Mouse (Mus musculus) heart, postnatal 0 days (tissue): ENCODE measurements at regions not wholly inside any gene's neighbourhood (a gene's known extent, or its start where the extent isn't known, plus 50 kb on each side); places are given as distances from the start of the nearest gene placed in this dataset.

ENCODE experiments used
- ATAC-seq: fragments of 200-750 bp; cut with Nextera tagmentation; 2 replicates; pipeline ENCODE4 v1.8.0; 2017; ENCODE audit warnings: low read depth, moderate number of reproducible peaks, moderate library complexity; ENCODE audit not compliant: insufficient read depth
- DNase-seq: peaks from one replicate; pipeline ENCODE4 v3.0.0-alpha.2; 2016; ENCODE audit warnings: low spot score
- H3K27ac ChIP-seq: fragments of 300-500 bp; sonication (generic); 2 replicates; pipeline ENCODE4 v1.5.1; 2014; ENCODE audit warnings: low read depth, mild to moderate bottlenecking
- H3K27me3 ChIP-seq: fragments of 300-500 bp; sonication (generic); 2 replicates; pipeline ENCODE4 v1.6.1; 2014; ENCODE audit warnings: low read length, mixed read lengths; ENCODE audit not compliant: control insufficient read depth, insufficient read depth
- H3K36me3 ChIP-seq: fragments of 300-500 bp; sonication (generic); replicated peaks from 2 replicates; pipeline ENCODE4 v1.6.1; 2014; ENCODE audit warnings: low read length, mixed read lengths; ENCODE audit not compliant: control insufficient read depth, insufficient read depth
- H3K4me1 ChIP-seq: fragments of 300-500 bp; sonication (generic); 2 replicates; pipeline ENCODE4 v1.6.1; 2014; ENCODE audit warnings: antibody characterized with exemption; ENCODE audit not compliant: control insufficient read depth, insufficient read depth
- H3K4me2 ChIP-seq: fragments of 300-500 bp; sonication (generic); 2 replicates; pipeline ENCODE4 v1.6.1; 2014; ENCODE audit warnings: low read depth, mild to moderate bottlenecking, low read length, moderate library complexity
- H3K4me3 ChIP-seq: fragments of 300-500 bp; sonication (generic); 2 replicates; pipeline ENCODE4 v1.5.1; 2014; ENCODE audit warnings: low read depth, low read length
- H3K9ac ChIP-seq: fragments of 300-500 bp; sonication (generic); replicated peaks from 2 replicates; pipeline ENCODE4 v1.6.1; 2014; ENCODE audit warnings: low read depth, low read length, mixed read lengths
- H3K9me3 ChIP-seq: fragments of 300-500 bp; sonication (generic); replicated peaks from 2 replicates; pipeline ENCODE4 v1.6.1; 2016; ENCODE audit warnings: low read length; ENCODE audit not compliant: control insufficient read depth
- CTCF ChIP-seq: IDR thresholded peaks from 2 replicates; pipeline ENCODE4 v1.5.1; 2016; ENCODE audit warnings: antibody characterized with exemption, control low read depth, low read depth
- EP300 ChIP-seq: IDR thresholded peaks from 2 replicates; pipeline ENCODE4 v1.6.1; 2016; ENCODE audit warnings: antibody characterized with exemption, low read depth
- WGBS: fragments of 180-500 bp; shearing (Covaris S2); extraction: QIAGEN DNeasy Blood & Tissue Kit; methylation state at CpG from one replicate; pipeline ENCODE4 v1.1.7; 2014; 5-methylcytosine and 5-hydroxymethylcytosine counted together

DNA sequence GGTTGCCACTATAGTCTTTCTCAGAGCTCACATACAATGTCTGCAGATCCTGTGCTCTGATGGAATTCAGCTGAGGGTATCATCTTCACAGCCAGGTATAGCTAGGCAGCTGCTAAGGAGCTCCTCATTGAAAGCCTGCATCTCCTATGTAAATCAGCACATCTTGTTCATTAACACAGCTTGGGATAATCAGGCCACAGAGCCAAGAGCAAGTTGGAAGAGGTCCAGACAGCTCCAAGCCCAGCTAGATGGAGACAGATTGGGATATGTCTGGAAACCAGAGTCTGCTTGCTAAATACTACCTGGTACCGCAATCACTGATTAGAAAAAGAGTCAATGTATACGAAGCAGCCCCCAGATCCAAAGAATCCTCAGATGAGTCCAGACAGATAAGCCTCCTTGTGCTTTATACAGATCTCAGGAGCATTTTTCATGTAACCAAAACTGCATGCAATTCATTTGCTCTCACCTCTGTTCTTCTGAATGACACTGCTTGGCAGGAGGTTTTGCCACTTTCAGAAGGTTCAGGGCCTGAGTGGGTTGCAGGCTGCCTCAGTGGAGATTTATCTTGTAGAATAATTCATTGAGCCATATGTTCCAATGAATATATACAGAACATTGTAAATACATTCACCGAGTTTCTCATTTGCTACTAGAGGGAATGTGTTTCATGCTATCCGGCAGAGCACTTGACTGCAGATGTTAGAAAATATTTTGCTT is 485.4 kb downstream of the D3Ertd751e start:
- Histone ChIP-seq H3K9me3 (no peaks in the 10 kb centered on the region), H3K27me3 (no peaks in the 10 kb centered on the region), H3K9ac (no peak overlapping the region), H3K27ac (no peak overlapping the region), H3K36me3 (no peaks in the 10 kb centered on the region), H3K4me1 (no peaks in the 10 kb centered on the region), H3K4me2 (no peak overlapping the region), H3K4me3 (no peak overlapping the region)
- TF ChIP-seq CTCF: no peak
- TF ChIP-seq EP300: no peak
- ATAC-seq (no peak), DNase-seq (no peak)
- WGBS: 77% methylated on average over 4 of the region's 4 CpGs

DNA sequence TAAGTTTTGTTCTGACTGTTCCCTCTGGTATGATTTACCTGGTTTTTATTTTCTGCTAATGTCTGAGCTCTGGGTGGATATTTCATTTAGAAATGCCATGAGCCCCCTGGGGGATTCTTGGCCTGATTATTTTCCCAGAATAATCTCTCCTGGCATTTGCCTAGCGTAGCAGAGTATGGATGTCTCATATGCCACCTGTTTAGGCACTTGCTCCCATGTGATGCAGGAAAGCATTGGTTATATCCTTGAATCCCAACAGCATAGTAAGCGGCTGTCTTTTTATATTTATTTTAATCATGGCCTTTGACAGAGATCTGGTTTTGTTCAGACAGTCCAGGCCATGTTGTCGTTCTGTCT is 486.0 kb downstream of the D3Ertd751e start:
- Histone ChIP-seq H3K9ac (no peak overlapping the region), H3K36me3 (no peaks in the 10 kb centered on the region), H3K4me3 (no peak overlapping the region), H3K27me3 (no peaks in the 10 kb centered on the region), H3K9me3 (no peaks in the 10 kb centered on the region), H3K4me1 (no peaks in the 10 kb centered on the region), H3K27ac (no peak overlapping the region), H3K4me2 (no peak overlapping the region)
- WGBS: 79% methylated on average over 3 of the region's 3 CpGs
- TF ChIP-seq EP300 (no peak), CTCF (no peak)
- ATAC-seq (no peak), DNase-seq (no peak)

DNA sequence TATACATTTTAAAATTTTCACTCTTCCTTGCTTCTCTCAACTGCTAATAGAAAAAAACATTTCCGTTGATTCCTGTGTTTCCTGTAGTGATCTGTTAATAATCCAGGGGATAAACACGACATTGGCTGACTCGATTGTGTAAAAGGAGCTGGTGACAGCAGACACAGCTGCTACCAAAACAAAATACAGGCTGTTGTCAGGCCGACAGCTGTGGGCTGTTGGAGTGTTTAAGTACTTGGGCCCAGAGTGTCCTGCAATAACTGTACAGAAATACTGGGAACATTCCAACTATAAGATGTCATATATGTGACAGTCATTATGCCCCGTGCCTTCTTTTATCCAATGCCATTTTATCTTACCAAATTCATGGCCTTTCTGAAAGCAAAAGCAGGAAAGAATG is 489.9 kb downstream of the D3Ertd751e start:
- no peak for ATAC-seq
- no peak overlapping the region for H3K27ac ChIP-seq
- no peak for DNase-seq
- H3K9ac ChIP-seq: no peak overlapping the region
- WGBS: 53% methylated on average over 5 of the region's 5 CpGs
- no peaks in the 10 kb centered on the region for H3K4me1 ChIP-seq
- H3K36me3 ChIP-seq: no peaks in the 10 kb centered on the region
- no peaks in the 10 kb centered on the region for H3K27me3 ChIP-seq
- TF ChIP-seq CTCF: no peak
- no peak for TF ChIP-seq EP300
- no peak overlapping the region for H3K4me3 ChIP-seq
- H3K4me2 ChIP-seq: no peak overlapping the region
- no peaks in the 10 kb centered on the region for H3K9me3 ChIP-seq

DNA sequence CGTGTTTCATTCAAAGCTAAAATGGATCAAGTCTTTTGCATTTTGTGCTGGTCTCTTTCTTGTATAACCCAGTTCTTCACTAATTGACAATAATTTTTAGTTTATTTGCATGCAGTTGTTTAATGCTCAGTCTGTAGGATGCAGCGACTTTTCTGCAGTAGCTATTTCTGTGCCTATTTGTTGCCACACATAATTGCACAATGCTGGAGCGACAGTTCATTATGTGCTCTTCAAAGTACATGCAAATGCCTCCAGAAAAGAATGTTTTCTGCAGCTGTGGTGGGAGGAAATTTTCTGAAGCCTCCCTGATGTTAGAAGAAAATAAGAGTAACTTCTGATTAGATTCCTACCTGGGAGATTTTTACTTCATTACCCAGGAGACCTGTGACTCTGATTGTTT is 491.3 kb downstream of the D3Ertd751e start:
- H3K27me3 ChIP-seq: no peaks in the 10 kb centered on the region
- no peaks in the 10 kb centered on the region for H3K9me3 ChIP-seq
- ATAC-seq (no peak), DNase-seq (no peak)
- TF ChIP-seq EP300 (no peak), CTCF (no peak)
- WGBS: 77% methylated on average over 3 of the region's 3 CpGs
- H3K4me1 ChIP-seq: no peaks in the 10 kb centered on the region
- H3K4me2 ChIP-seq: no peak overlapping the region
- H3K36me3 ChIP-seq: no peaks in the 10 kb centered on the region
- H3K27ac ChIP-seq: no peak overlapping the region
- no peak overlapping the region for H3K4me3 ChIP-seq
- H3K9ac ChIP-seq: no peak overlapping the region

DNA sequence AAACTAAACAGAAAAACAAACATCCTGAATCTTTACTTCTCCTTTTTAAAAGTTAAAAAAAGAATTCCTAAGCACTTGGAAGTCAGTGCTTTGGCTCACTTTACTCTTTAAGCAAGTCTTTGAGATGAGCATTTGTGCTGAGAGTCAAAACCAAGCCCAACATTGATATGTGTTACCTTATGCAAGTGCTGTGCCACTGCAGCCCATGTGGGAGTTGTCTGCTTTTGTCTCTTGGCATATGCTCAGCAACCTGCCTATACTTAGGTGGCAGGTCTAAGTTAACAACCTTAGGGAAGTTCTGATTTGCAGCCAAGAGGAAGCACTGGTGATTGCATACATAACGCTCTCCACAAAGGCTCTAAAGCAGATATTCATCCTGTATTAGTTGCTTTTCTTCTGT is 493.1 kb downstream of the D3Ertd751e start:
- Histone ChIP-seq H3K9me3 (no peaks in the 10 kb centered on the region), H3K4me3 (no peak overlapping the region), H3K36me3 (no peaks in the 10 kb centered on the region), H3K9ac (no peak overlapping the region), H3K27ac (no peak overlapping the region), H3K27me3 (no peaks in the 10 kb centered on the region), H3K4me1 (no peaks in the 10 kb centered on the region), H3K4me2 (no peak overlapping the region)
- WGBS: 56% methylated on average over 1 of the region's 1 CpGs
- TF ChIP-seq EP300: no peak
- TF ChIP-seq CTCF: no peak
- ATAC-seq: no peak
- DNase-seq: no peak
